Mouse (Mus musculus): Measurements from ENCODE around the gene Pced1a. TPM values are rescaled to one million over a fixed set of nuclear protein-coding genes. Genes with fewer than 3 reads are reported as not detected.

The Pced1a gene
- total and polyA plus RNA-seq, 2 experiments from 2014 or later, result 9.2 to 18.0 TPM

GRCm38 (mm10) chr2:130406178-130406577, 18.3 kb downstream of the Pced1a start, which contains the start of gene Tmem239:
Gene Tmem239, plus strand, starts transcription at chr2:130406478.
- Histone ChIP-seq H3K27me3 (ENCODE audit: insufficient read depth, low read length) (no peaks in the 10 kb centered on the region), H3K27ac (ENCODE audit: low read depth, low read length) (no peak within 1 kb of the TSS), H3K36me3 (ENCODE audit: insufficient read depth) (no peaks in the 10 kb centered on the region), H3K9ac (no peak within 1 kb of the TSS), H3K4me1 (ENCODE audit: insufficient read depth) (no peaks in the 10 kb centered on the region), H3K9me3 (ENCODE audit: low read length) (no peaks in the 10 kb centered on the region), H3K4me3 (ENCODE audit: low read depth, low read length) (no peak within 1 kb of the TSS), H3K4me2 (ENCODE audit: low read depth) (no peak within 1 kb of the TSS)
- DNase-seq, result no peak
- ATAC-seq, result no peak
- 88% methylated on average over 2 of the region's 2 CpGs for WGBS
- TF ChIP-seq CTCF (IDR thresholded peaks at IDR 0.05; ENCODE audit: low read depth), result no peak

GRCm38 (mm10) chr2:130404939-130405338, 19.6 kb downstream of the Pced1a start, which contains the start of the genes Gm28372 and 1700020A23Rik:
Gene Gm28372, plus strand, starts transcription at chr2:130405239.
Gene 1700020A23Rik, plus strand, starts transcription at chr2:130405259.
- Histone ChIP-seq H3K4me3 (ENCODE audit: low read depth, low read length) (no peak within 1 kb of the TSS), H3K27me3 (ENCODE audit: insufficient read depth, low read length) (no peaks in the 10 kb centered on the region), H3K27ac (ENCODE audit: low read depth, low read length) (no peak within 1 kb of the TSS), H3K9ac (no peak within 1 kb of the TSS), H3K9me3 (ENCODE audit: low read length) (no peaks in the 10 kb centered on the region), H3K4me1 (ENCODE audit: insufficient read depth) (no peaks in the 10 kb centered on the region), H3K36me3 (ENCODE audit: insufficient read depth) (no peaks in the 10 kb centered on the region), H3K4me2 (ENCODE audit: low read depth) (no peak within 1 kb of the TSS)
- no peak for TF ChIP-seq CTCF (IDR thresholded peaks at IDR 0.05; ENCODE audit: low read depth)
- DNase-seq (no peak), ATAC-seq (no peak)
- 84% methylated on average over 1 of the region's 1 CpGs for WGBS

GRCm38 (mm10) chr2:130401891-130402290, 22.6 kb downstream of the Pced1a start:
- no peak overlapping the region for H3K4me2 ChIP-seq (ENCODE audit: low read depth)
- DNase-seq (no peak), ATAC-seq (no peak)
- H3K36me3 ChIP-seq (ENCODE audit: insufficient read depth), result no peaks in the 10 kb centered on the region
- 0 out of 2 replicates have a peak, but pooled peaks cover 9% of the 10 kb centered on the region for H3K4me1 ChIP-seq (ENCODE audit: insufficient read depth)
- TF ChIP-seq CTCF (IDR thresholded peaks at IDR 0.05; ENCODE audit: low read depth), result no peak
- no peak overlapping the region for H3K4me3 ChIP-seq (ENCODE audit: low read depth, low read length)
- H3K27me3 ChIP-seq (ENCODE audit: insufficient read depth, low read length), result no peaks in the 10 kb centered on the region; the same call in 1 of the 2 replicates
- no peak overlapping the region for H3K9ac ChIP-seq
- no peaks in the 10 kb centered on the region for H3K9me3 ChIP-seq (ENCODE audit: low read length)
- no peak overlapping the region for H3K27ac ChIP-seq (ENCODE audit: low read depth, low read length)
- WGBS, result 80% methylated on average over 4 of the region's 4 CpGs

- H3K4me2 ChIP-seq (ENCODE audit: low read depth), result no peak overlapping the region
- H3K9ac ChIP-seq, result no peak overlapping the region
- ATAC-seq, result no peak
- 100% methylated on average over 1 of the region's 1 CpGs for WGBS
- H3K9me3 ChIP-seq (ENCODE audit: low read length), result no peaks in the 10 kb centered on the region
- TF ChIP-seq CTCF (IDR thresholded peaks at IDR 0.05; ENCODE audit: low read depth), result no peak
- no peak overlapping the region for H3K27ac ChIP-seq (ENCODE audit: low read depth, low read length)
- no peaks in the 10 kb centered on the region for H3K36me3 ChIP-seq (ENCODE audit: insufficient read depth)
- 0 out of 2 replicates have a peak, but pooled peaks cover 14% of the 10 kb centered on the region for H3K4me1 ChIP-seq (ENCODE audit: insufficient read depth)
- DNase-seq, result no peak
- no peaks in the 10 kb centered on the region; the same call in 1 of the 2 replicates for H3K27me3 ChIP-seq (ENCODE audit: insufficient read depth, low read length)
- H3K4me3 ChIP-seq (ENCODE audit: low read depth, low read length), result no peak overlapping the region
Observed at GRCm38 (mm10) chr2:130400046-130400445, 24.5 kb downstream of the Pced1a start.

- 0 out of 2 replicates have a peak overlapping the region, but pooled peaks have one; percentile 58 for H3K9ac ChIP-seq
- H3K4me1 ChIP-seq (ENCODE audit: insufficient read depth), result 0 out of 2 replicates have a peak, but pooled peaks cover 14% of the 10 kb centered on the region
- no peak overlapping the region for H3K27ac ChIP-seq (ENCODE audit: low read depth, low read length)
- no peaks in the 10 kb centered on the region for H3K9me3 ChIP-seq (ENCODE audit: low read length)
- ATAC-seq (0 out of 2 replicates have a peak, but pooled peaks have one; percentile 1), DNase-seq (no peak)
- H3K4me3 ChIP-seq (ENCODE audit: low read depth, low read length), result peak overlapping the region; percentile 49
- 19% methylated on average over 12 of the region's 14 CpGs for WGBS
- H3K4me2 ChIP-seq (ENCODE audit: low read depth), result peak overlapping the region; percentile 94
- H3K36me3 ChIP-seq (ENCODE audit: insufficient read depth), result 0 out of 2 replicates have a peak, but pooled peaks cover 4% of the 10 kb centered on the region
- no peaks in the 10 kb centered on the region; the same call in 1 of the 2 replicates for H3K27me3 ChIP-seq (ENCODE audit: insufficient read depth, low read length)
- TF ChIP-seq CTCF (IDR thresholded peaks at IDR 0.05; ENCODE audit: low read depth), result no peak
Observed at GRCm38 (mm10) chr2:130398091-130398490, 26.4 kb downstream of the Pced1a start.

- no peak within 1 kb of the TSS for H3K27ac ChIP-seq (ENCODE audit: low read depth, low read length)
- peak; percentile 77 for ATAC-seq
- TF ChIP-seq CTCF (IDR thresholded peaks at IDR 0.05; ENCODE audit: low read depth), result no peak
Observed at GRCm38 (mm10) chr2:130397186-130397985, 27.1 kb downstream of the Pced1a start, which contains the start of gene Cpxm1. Gene Cpxm1, minus strand, starts transcription at chr2:130397574.

More at GRCm38 (mm10) chr2:130397186-130397985, 27.1 kb downstream of the Pced1a start, which contains the start of gene Cpxm1:
- Histone ChIP-seq H3K4me1 (ENCODE audit: insufficient read depth) (0 out of 2 replicates have a peak, but pooled peaks cover 14% of the 10 kb centered on the region), H3K27me3 (ENCODE audit: insufficient read depth, low read length) (no peaks in the 10 kb centered on the region; the same call in 1 of the 2 replicates), H3K4me2 (ENCODE audit: low read depth) (peak within 1 kb of the TSS; percentile 94), H3K9ac (peak within 1 kb of the TSS; percentile 58), H3K36me3 (ENCODE audit: insufficient read depth) (0 out of 2 replicates have a peak, but pooled peaks cover 8% of the 10 kb centered on the region), H3K4me3 (ENCODE audit: low read depth, low read length) (peak within 1 kb of the TSS; percentile 49), H3K9me3 (ENCODE audit: low read length) (no peaks in the 10 kb centered on the region)
- 2% methylated on average over 45 of the region's 53 CpGs for WGBS
- peak; percentile 29 for DNase-seq

Data from forebrain, postnatal 0 days (tissue).